23 mouse cellular contexts compared by ENCODE assay signal in the genomic region with DNA sequence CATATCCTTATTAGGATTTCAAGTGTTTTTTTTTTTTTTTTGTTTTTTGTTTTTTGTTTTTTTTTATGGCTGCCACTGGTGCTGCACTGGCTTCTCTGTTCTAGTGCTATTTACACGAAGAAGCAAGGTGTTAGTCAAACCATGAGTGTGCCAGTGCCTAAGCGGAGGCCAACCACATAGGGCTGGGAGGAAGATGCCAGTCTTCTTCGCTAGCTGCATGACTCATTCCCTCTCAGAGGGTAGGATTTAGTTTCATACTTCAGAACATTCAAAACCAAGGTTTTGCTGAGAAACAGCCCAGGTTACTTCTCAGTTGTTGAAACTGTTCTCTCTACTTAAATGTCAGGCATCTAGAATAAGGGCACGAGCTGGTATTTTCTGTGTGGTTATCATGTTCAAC.
DNase-seq lines count a peak whose midpoint lies in the region; ATAC-seq lines count a peak whose summit lies in the region.
"Had no signal": no experiment of that assay in that cellular context is flagged by ENCODE, and none has a peak within 500 bp of the region (broad histone marks: within the 10 kb centered on the region; RNA-seq: fewer than 3 reads in every experiment).

No protein-coding gene starts in this region.

- peaks cover 4% of the 10 kb centered on the region; the same call in 1 of the 2 replicates for H3K27me3 ChIP-seq in kidney, embryonic 15.5 days
- H3K27me3 ChIP-seq: embryonic facial prominence, embryonic 12.5 days; forebrain, embryonic 13.5 days; hindbrain, embryonic 12.5 days; intestine, embryonic 15.5 days had no signal

- no peak overlapping the region for H3K4me2 ChIP-seq in kidney, embryonic 15.5 days
- H3K4me2 ChIP-seq: embryonic facial prominence, embryonic 12.5 days; forebrain, embryonic 13.5 days; hindbrain, embryonic 12.5 days; intestine, embryonic 15.5 days had no signal

- no peaks in the 10 kb centered on the region for H3K9me3 ChIP-seq in kidney, embryonic 15.5 days (replicated peaks)
- H3K9me3 ChIP-seq: embryonic facial prominence, embryonic 12.5 days; forebrain, embryonic 13.5 days; hindbrain, embryonic 12.5 days; intestine, embryonic 15.5 days had no signal

- WGBS in kidney, embryonic 15.5 days, result 77% methylated on average over 4 of the region's 4 CpGs

- H3K27ac ChIP-seq in kidney, embryonic 15.5 days, result no peak overlapping the region
- H3K27ac ChIP-seq: embryonic facial prominence, embryonic 12.5 days; forebrain, embryonic 13.5 days; hindbrain, embryonic 12.5 days; intestine, embryonic 15.5 days had no signal

- H3K4me3 ChIP-seq in kidney, embryonic 15.5 days (replicated peaks), result no peak overlapping the region
- H3K4me3 ChIP-seq: embryonic facial prominence, embryonic 12.5 days; forebrain, embryonic 13.5 days; hindbrain, embryonic 12.5 days; intestine, embryonic 15.5 days had no signal

- no peaks in the 10 kb centered on the region for H3K36me3 ChIP-seq in kidney, embryonic 15.5 days
- H3K36me3 ChIP-seq: embryonic facial prominence, embryonic 12.5 days; hindbrain, embryonic 12.5 days; intestine, embryonic 15.5 days had no signal

- peak; percentile 3 for DNase-seq in 416B (ENCODE audit: low read depth)
- DNase-seq in CD4-positive helper T cell, adult 2 months (ENCODE audit: low read depth, low spot score), result peak; percentile 63
- no peak for DNase-seq in right cerebral cortex, adult 18-20 months
- no peak for DNase-seq in thymus, postnatal 0 days (ENCODE audit: low spot score)
- DNase-seq: adrenal gland, postnatal 25 days; B cell, adult 2 months; cerebellum, adult 8-10 months; cerebellum, postnatal 14 days; embryo, embryonic 11 days; forebrain, postnatal 0 days; gastrocnemius, postnatal 36 days; heart, adult 11 months; heart, postnatal 10 days; heart, postnatal 4 days; kidney, adult 18-20 months had no signal

- no peaks in the 10 kb centered on the region for H3K4me1 ChIP-seq in kidney, embryonic 15.5 days
- H3K4me1 ChIP-seq: embryonic facial prominence, embryonic 12.5 days; forebrain, embryonic 13.5 days; hindbrain, embryonic 12.5 days; intestine, embryonic 15.5 days had no signal

- H3K9ac ChIP-seq in kidney, embryonic 15.5 days, result no peak overlapping the region
- H3K9ac ChIP-seq: embryonic facial prominence, embryonic 12.5 days; forebrain, embryonic 13.5 days; forebrain, postnatal 0 days; hindbrain, embryonic 12.5 days; intestine, embryonic 15.5 days had no signal

- ATAC-seq in activated CD4-positive, CD25-positive, alpha-beta regulatory T cell, adult 4 months, result peak; percentile 18
- ATAC-seq in inflammation-experienced regulatory T-cells, adult 6 months, result peak; percentile 27
- ATAC-seq in kidney, embryonic 15.5 days (replicated peaks; ENCODE audit: low FRiP score), result no peak
- ATAC-seq: forebrain, embryonic 13.5 days; forebrain, postnatal 0 days; hindbrain, embryonic 16.5 days; intestine, embryonic 15.5 days had no signal

Comparison
In these comparisons a context has a peak if more than half of its experiments do, and no peak if none do; other contexts are left out.
1. DNase-seq: peak in 416B (single experiment) and CD4-positive helper T cell, adult 2 months (single experiment); none in right cerebral cortex, adult 18-20 months (single experiment) and thymus, postnatal 0 days (single experiment).